Mouse (Mus musculus) embryonic facial prominence, embryonic 10.5 days (tissue): ENCODE results near the gene Stt3a. TPM values are rescaled to one million over a fixed set of nuclear protein-coding genes. Genes with fewer than 3 reads are reported as not detected.

Experiments
- DNase-seq: peaks from one replicate; pipeline ENCODE4 v3.0.0-alpha.2; 2017; ENCODE audit warnings: low spot score
- H3K27ac ChIP-seq: fragments of 300-500 bp; sonication (generic); replicated peaks from 2 replicates; pipeline ENCODE4 v1.5.1; 2016; ENCODE audit warnings: mild to moderate bottlenecking
- H3K27me3 ChIP-seq: fragments of 300-500 bp; sonication (generic); replicated peaks from 2 replicates; pipeline ENCODE4 v1.6.1; 2016; ENCODE audit warnings: low read depth, mild to moderate bottlenecking; ENCODE audit not compliant: poor library complexity, severe bottlenecking
- H3K36me3 ChIP-seq: fragments of 300-500 bp; sonication (generic); replicated peaks from 2 replicates; pipeline ENCODE4 v1.6.1; 2016; ENCODE audit warnings: mild to moderate bottlenecking, moderate library complexity
- H3K4me1 ChIP-seq: fragments of 300-500 bp; sonication (generic); 2 replicates; pipeline ENCODE4 v1.6.1; 2016
- H3K4me3 ChIP-seq: fragments of 300-500 bp; sonication (generic); 2 replicates; pipeline ENCODE4 v1.5.1; 2016; ENCODE audit warnings: mild to moderate bottlenecking, moderate library complexity
- H3K9me3 ChIP-seq: fragments of 300-500 bp; sonication (generic); 2 replicates; pipeline ENCODE4 v1.6.1; 2016; ENCODE audit warnings: mild to moderate bottlenecking
- WGBS: fragments of 180-500 bp; shearing (Covaris S2); methylation state at CpG from one replicate; pipeline ENCODE4 v1.1.7; 2016; 5-methylcytosine and 5-hydroxymethylcytosine counted together
- polyA plus RNA-seq: library from polyadenylated mRNA; unstranded; fragments of >200 nt; fragmentation: Nextera tagmentation; extraction: Ambion mirVana; gene quantifications from 2 replicates; pipeline ENCODE4 v1.2.1, GENCODE M21; 2016

The Stt3a gene
- 177 and 180 TPM in 2 replicates for polyA plus RNA-seq

DNA sequence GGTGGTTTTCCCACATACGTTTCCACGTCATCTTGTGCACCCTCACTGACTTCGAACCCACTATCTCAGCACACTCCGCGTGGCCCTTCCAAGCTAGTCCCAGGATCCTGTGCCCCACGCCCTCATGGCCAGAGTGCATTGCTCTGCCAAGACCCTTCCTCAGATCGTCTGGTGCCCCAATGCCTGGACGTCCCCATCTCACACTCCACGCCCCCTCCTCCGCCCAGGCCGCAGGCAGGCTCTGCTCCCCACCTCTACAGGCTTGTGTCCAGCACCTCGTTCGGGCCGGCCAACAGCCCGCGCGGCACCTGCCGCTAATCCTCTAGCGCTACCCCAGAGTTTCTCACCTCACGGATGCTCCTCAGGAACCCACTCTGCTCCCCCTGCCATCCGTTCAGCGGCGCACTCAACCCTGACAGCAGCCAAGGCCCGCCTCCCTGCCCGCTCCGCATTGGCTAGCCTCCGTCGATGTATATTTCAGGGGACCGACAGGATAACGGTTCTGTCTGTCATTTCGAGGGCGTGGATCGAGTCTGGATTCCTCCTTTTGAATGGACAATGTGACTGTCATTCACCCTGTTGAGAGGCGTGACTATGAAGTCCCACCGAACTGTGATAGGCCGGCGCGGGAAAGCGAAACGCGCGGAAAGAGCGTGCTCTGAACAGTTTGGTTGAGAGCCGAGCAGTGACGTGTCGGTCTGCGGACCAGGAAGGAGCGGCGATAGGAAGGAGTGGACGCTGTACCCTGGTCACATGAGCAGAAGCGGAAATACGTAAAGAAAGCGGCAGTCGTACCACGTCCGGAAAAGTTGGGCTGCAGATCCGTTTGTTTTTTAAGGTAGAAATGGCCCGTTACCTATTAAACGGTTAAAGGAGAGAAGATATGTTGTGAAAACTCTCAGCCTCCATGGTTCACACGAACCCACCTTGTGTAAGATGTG is at the start of gene Stt3a:
Gene Stt3a (minus strand): TSS at position 477 of the 941 bp plus-strand sequence.
- under 1% methylated on average over 60 of the region's 60 CpGs for WGBS
- no peaks in the 10 kb centered on the region for H3K27me3 ChIP-seq
- no peaks in the 10 kb centered on the region for H3K9me3 ChIP-seq
- peak within 1 kb of the TSS; percentile 90 for H3K27ac ChIP-seq
- peak within 1 kb of the TSS; percentile 93 for H3K4me3 ChIP-seq
- peaks cover 17% of the 10 kb centered on the region for H3K4me1 ChIP-seq
- H3K36me3 ChIP-seq, result peaks cover 26% of the 10 kb centered on the region
- peak; percentile 98 for DNase-seq

DNA sequence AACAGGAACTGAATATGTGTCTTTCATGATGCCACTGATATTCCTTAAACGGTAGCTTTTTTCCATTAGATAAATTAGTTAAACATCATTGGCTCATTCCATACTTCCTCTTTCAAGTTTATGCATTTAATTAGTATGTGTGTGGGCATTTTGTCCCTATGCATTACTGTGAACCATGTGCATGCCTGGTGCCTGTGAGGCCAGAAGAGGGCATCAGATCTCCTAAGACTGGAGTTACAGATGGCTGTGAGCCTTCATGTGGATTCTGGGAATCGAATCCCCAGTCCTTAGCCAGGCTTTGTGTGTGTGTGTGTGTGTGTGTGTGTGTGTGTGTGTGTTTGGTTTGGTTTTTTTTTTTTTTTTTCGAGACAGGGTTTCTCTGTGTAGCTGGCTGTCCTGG is 47.0 kb upstream of the Stt3a start:
- Histone ChIP-seq H3K27me3 (no peaks in the 10 kb centered on the region), H3K9me3 (no peaks in the 10 kb centered on the region), H3K27ac (no peak overlapping the region), H3K4me1 (0 out of 2 replicates have a peak, but pooled peaks cover 3% of the 10 kb centered on the region), H3K36me3 (no peaks in the 10 kb centered on the region), H3K4me3 (no peak overlapping the region)
- 74% methylated on average over 2 of the region's 3 CpGs for WGBS
- DNase-seq, result no peak

DNA sequence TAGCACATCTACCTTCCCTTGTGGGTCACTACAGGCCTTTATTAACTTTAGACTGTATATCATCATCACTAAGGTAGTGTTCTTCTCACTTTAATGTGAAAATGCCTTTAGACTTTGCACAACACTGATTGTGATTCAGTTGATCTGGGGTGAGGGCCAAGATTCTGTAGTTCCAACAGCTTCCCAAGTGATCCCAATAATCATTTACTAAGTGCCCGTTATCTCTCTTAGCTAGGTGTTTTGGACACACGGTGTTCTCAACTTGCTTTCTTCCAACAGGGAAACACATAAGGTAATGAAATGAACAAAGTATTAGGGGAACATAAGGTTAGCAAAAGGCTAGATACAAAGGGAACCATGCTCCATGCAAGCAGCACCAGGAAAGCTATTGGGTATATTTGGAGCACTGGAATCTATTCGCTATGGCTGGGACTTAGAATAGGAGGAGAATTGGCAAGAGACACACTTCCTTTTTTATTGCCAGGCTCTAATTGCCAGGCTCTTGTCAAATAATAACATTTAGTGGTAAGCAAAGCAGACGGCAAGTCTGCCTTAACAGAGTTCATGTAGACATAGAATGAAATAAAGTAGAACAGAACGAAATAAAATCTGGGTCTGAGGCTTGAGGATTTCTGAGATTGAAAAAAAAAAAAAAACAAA is 40.8 kb upstream of the Stt3a start:
- Histone ChIP-seq H3K36me3 (no peaks in the 10 kb centered on the region), H3K27me3 (no peaks in the 10 kb centered on the region), H3K4me1 (peaks cover 8% of the 10 kb centered on the region; the same call in 1 of the 2 replicates), H3K9me3 (no peaks in the 10 kb centered on the region), H3K4me3 (no peak overlapping the region), H3K27ac (no peak overlapping the region)
- WGBS, result 88% methylated on average over 5 of the region's 5 CpGs
- no peak for DNase-seq

DNA sequence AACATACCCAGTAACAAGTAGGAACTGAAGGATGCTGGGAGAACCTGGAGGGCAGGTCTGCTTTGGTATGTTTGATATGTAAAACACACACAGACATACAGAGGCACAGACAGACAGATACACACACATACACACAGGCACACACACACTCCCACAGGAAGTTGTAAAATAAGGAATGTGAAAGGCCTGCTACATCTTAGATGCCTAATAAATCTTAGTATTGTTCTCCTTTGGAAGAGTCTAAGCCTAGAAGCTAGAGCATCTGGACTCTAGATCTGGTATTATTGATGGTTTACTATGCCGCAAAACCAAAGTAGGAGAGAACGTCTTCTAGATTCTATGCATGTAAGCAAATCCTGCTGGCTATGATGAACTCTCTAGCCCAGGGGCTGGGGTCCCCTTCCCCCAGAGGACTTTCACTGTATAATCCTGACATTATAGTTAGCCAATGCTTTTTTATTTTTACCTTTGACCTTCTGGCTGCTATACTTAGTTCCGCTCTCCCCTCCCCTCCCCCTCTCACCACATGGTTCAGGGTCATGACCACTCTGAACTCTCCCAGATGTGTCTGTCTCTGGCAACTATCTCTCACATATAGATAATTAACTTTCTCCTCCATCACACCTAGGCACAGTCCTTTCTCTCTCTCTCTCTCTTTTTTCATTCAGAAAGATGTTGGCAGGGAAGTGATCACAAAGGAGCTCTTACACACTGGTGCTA is 37.9 kb upstream of the Stt3a start:
- Histone ChIP-seq H3K27ac (no peak overlapping the region), H3K9me3 (no peaks in the 10 kb centered on the region), H3K4me3 (no peak overlapping the region), H3K36me3 (no peaks in the 10 kb centered on the region), H3K27me3 (no peaks in the 10 kb centered on the region), H3K4me1 (peaks cover 8% of the 10 kb centered on the region; the same call in 1 of the 2 replicates)
- 82% methylated on average over 3 of the region's 3 CpGs for WGBS
- DNase-seq, result no peak

DNA sequence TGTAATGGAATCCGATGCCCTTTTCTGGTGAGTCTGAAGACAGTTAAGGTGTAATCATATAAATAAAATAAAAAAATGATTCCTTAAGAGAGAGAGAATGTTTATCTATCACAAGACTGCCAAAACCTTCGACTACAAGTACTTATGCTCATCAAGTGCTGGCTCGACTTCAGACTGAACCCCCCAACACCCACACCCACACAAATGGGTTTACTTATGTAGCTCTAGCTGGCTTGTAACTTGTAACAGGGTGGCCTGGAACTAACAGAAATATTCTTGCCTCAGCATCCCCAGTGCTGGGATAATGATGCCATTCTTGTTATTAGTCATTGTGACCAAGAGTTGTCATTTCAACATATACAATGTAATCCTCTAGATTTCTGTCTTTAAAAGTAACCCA is 36.4 kb upstream of the Stt3a start:
- no peaks in the 10 kb centered on the region for H3K36me3 ChIP-seq
- H3K27ac ChIP-seq, result no peak overlapping the region
- 87% methylated on average over 3 of the region's 3 CpGs for WGBS
- no peaks in the 10 kb centered on the region for H3K27me3 ChIP-seq
- H3K9me3 ChIP-seq, result no peaks in the 10 kb centered on the region
- H3K4me1 ChIP-seq, result peaks cover 8% of the 10 kb centered on the region; the same call in 1 of the 2 replicates
- DNase-seq, result no peak
- no peak overlapping the region for H3K4me3 ChIP-seq

DNA sequence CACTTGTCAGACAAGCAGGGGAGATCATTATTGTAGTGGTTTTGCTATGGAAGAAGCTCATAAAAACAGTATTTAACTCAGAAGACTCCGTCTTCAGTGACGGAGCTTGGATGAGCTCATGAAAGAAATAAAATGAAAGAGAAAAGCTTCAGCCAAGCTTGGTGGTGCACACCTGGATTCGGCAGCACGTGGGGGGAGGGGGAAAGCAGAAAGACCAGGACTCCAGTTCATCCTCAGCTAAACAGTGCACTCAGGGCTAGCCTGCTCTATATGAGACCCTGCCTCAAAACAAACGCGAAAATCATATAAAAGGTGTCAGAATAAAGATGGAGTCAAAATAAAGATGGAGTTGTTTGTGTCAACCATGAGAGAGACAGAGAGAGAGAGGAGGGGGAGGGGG is 35.9 kb upstream of the Stt3a start:
- Histone ChIP-seq H3K36me3 (no peaks in the 10 kb centered on the region), H3K9me3 (no peaks in the 10 kb centered on the region), H3K4me3 (no peak overlapping the region), H3K27ac (no peak overlapping the region), H3K27me3 (no peaks in the 10 kb centered on the region), H3K4me1 (peaks cover 8% of the 10 kb centered on the region; the same call in 1 of the 2 replicates)
- 76% methylated on average over 6 of the region's 6 CpGs for WGBS
- no peak for DNase-seq

DNA sequence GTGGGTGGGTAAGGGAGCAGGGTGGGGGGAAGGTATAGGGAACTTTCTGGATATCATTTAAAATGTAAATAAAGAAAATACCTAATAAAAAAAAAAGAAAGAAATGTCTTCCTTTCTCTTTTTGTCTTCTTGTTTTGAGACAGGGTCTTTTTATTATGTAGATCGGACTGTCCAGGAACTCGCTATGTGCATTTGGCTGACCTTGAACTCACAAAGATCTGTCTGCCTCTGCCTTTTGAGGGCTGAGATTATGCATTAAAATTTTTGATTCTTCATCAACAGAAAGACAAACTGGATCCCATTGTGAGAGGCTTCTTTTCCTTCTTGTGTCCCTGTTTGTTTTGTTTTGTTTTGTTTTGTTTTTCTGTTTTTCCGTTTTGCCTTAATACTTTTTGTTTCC is 35.5 kb upstream of the Stt3a start:
- WGBS, result 85% methylated on average over 3 of the region's 3 CpGs
- H3K27ac ChIP-seq, result no peak overlapping the region
- no peaks in the 10 kb centered on the region for H3K36me3 ChIP-seq
- no peak overlapping the region for H3K4me3 ChIP-seq
- no peaks in the 10 kb centered on the region for H3K27me3 ChIP-seq
- H3K9me3 ChIP-seq, result no peaks in the 10 kb centered on the region
- no peak for DNase-seq
- peaks cover 8% of the 10 kb centered on the region; the same call in 1 of the 2 replicates for H3K4me1 ChIP-seq

DNA sequence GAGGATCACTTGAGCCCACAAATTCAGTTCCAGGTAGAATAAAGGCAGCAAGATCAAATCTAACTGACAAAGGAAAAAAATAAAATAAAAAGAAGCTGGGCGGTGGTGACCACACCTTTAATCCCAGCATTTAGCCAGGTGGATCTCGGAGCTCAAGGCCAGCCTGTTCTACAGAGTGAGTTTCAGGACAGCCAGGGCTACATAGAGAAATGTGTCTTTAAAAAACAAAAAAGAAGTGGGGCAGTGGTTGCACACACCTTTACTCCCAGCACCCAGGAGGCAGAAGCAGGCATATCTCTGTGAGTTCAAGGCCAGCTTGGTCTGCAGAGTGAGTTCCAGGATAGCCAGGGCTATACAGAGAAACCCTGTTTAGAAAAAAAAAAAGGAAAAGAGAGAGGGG is 34.5 kb upstream of the Stt3a start:
- WGBS, result 80% methylated on average over 2 of the region's 2 CpGs
- H3K36me3 ChIP-seq, result no peaks in the 10 kb centered on the region

DNA sequence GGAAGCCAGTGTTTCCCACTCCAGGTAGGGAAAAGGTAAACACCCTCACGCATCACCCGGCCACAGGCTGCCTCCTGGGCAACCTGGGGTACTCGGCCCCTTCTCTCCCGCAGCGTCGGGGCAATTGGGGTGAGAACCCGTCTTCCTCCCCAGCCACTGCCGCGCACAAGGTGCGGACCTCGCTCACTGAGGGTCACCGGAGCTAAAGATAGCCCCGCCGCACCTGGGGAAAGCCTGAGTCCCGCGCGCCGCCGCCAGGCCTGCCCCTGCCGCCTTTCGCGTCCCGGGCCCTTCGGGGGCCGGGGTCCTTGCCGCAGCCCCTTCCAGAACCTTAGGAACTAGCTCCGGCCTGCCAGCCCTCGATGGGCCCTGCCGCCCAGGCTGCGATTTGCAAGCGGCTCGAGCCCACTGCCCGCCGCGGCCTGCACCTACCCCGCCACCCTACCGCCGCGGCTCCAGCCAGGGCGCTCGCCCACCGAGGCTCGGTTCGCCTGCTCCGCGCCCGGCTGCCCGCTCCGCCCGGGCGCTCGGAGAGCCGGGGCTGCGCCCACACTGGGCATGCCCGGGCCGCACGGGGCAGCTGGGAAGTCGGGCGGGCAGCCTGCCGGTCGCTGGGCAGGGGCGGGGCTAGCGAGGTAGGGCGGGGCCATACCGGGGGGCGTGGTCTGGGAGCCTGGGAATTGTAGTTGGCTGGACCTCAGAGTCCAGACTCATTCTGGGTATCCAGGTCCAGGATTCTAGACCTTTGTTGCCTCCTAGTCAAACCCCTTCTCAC is 29.5 kb upstream of the Stt3a start, which contains the start of gene Ei24:
Gene Ei24 (minus strand): TSS at position 613 of the 775 bp plus-strand sequence.
- peaks cover 13% of the 10 kb centered on the region for H3K4me1 ChIP-seq
- under 1% methylated on average over 66 of the region's 66 CpGs for WGBS
- DNase-seq, result peak; percentile 95
- no peaks in the 10 kb centered on the region for H3K27me3 ChIP-seq
- H3K4me3 ChIP-seq, result peak within 1 kb of the TSS; percentile 98
- H3K27ac ChIP-seq, result peak within 1 kb of the TSS; percentile 93
- no peaks in the 10 kb centered on the region for H3K9me3 ChIP-seq
- peaks cover 8% of the 10 kb centered on the region for H3K36me3 ChIP-seq

More for the DNA sequence above, 34.5 kb upstream of the Stt3a start:
- Histone ChIP-seq H3K4me3 (no peak overlapping the region), H3K27me3 (no peaks in the 10 kb centered on the region), H3K27ac (no peak overlapping the region), H3K9me3 (no peaks in the 10 kb centered on the region), H3K4me1 (peaks cover 8% of the 10 kb centered on the region; the same call in 1 of the 2 replicates)
- no peak for DNase-seq

DNA sequence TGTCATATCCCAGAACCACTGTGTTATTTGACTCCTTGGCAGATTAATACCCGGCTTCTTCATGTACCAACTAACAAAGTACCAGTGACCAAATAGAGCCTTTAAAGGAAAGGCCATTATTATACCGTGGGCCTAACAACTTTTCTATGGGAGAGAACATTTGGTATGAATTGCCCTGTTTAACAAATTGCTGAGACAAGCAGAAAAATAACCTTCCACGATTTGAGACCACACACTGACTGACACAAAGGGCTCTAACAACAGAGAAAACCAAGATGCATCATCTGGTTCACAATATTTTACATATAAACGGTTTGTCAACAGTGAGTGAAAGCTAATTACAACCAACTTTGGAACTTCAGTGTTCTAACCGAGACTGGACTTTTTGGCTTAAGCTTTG is 28.7 kb upstream of the Stt3a start:
- 27% methylated on average over 5 of the region's 5 CpGs for WGBS
- H3K9me3 ChIP-seq, result no peaks in the 10 kb centered on the region
- peaks cover 16% of the 10 kb centered on the region for H3K36me3 ChIP-seq
- peak overlapping the region; percentile 98 for H3K4me3 ChIP-seq
- peaks cover 13% of the 10 kb centered on the region for H3K4me1 ChIP-seq
- peak overlapping the region; percentile 93; the same call in 1 of the 2 replicates for H3K27ac ChIP-seq
- H3K27me3 ChIP-seq, result no peaks in the 10 kb centered on the region
- no peak for DNase-seq

DNA sequence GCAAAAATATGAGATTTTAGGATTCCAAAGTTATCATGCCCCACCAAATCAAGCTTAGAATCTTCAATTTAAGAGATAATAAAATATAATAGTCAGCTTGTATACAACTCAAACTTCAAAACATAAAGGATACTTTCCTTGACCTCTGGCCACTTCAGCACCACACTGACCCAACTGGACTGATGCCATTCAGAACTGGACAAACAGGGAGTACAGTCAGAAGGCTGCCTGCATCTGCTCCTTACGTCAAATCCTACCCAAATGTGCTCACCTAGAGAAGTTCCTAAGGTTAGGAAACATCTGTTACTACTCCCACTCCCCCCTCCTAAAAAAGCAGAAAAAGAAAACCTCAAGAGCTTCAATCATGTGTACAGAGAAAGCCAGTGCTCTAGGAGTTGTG is 28.1 kb upstream of the Stt3a start:
- Histone ChIP-seq H3K36me3 (peaks cover 22% of the 10 kb centered on the region), H3K27me3 (no peaks in the 10 kb centered on the region), H3K9me3 (no peaks in the 10 kb centered on the region), H3K4me3 (peak overlapping the region; percentile 98), H3K27ac (no peak overlapping the region), H3K4me1 (peaks cover 13% of the 10 kb centered on the region)
- 82% methylated on average over 1 of the region's 1 CpGs for WGBS
- no peak for DNase-seq
